Mouse (Mus musculus) forebrain, embryonic 14.5 days (tissue): ENCODE results near the gene Dab2. TPM values are rescaled to one million over a fixed set of nuclear protein-coding genes. Genes with fewer than 3 reads are reported as not detected.
A peak's percentile ranks its signal among the peaks of the same experiment; 100 is the strongest.

ENCODE experiments used
- ATAC-seq: fragments of 200-750 bp; cut with Nextera tagmentation; 2 replicates; pipeline ENCODE4 v1.8.0; 2017; ENCODE audit warnings: mild to moderate bottlenecking, moderate library complexity
- DNase-seq: peaks from one replicate; pipeline ENCODE4 v3.0.0-alpha.2; 2015; ENCODE audit warnings: low spot score
- H3K27ac ChIP-seq: fragments of 300-500 bp; sonication (generic); 2 replicates; pipeline ENCODE4 v1.5.1; 2014; ENCODE audit warnings: low read depth, mild to moderate bottlenecking, control low read depth, low read length, moderate library complexity
- H3K27me3 ChIP-seq: fragments of 300-500 bp; sonication (generic); replicated peaks from 2 replicates; pipeline ENCODE4 v1.6.1; 2014; ENCODE audit warnings: low read length, control low read depth, mixed read lengths; ENCODE audit not compliant: control insufficient read depth, insufficient read depth
- H3K36me3 ChIP-seq: fragments of 300-500 bp; sonication (generic); 2 replicates; pipeline ENCODE4 v1.6.1; 2014; ENCODE audit warnings: low read length, control low read depth; ENCODE audit not compliant: control insufficient read depth, insufficient read depth
- H3K4me1 ChIP-seq: fragments of 300-500 bp; sonication (generic); 2 replicates; pipeline ENCODE4 v1.6.1; 2014; ENCODE audit warnings: antibody characterized with exemption, low read length, control low read depth; ENCODE audit not compliant: control insufficient read depth, insufficient read depth
- H3K4me2 ChIP-seq: fragments of 300-500 bp; sonication (generic); 2 replicates; pipeline ENCODE4 v1.6.1; 2014; ENCODE audit warnings: mild to moderate bottlenecking, control low read depth, low read length
- H3K4me3 ChIP-seq: fragments of 300-500 bp; sonication (generic); 2 replicates; pipeline ENCODE4 v1.5.1; 2014; ENCODE audit warnings: low read depth, low read length, control low read depth
- H3K9ac ChIP-seq: fragments of 300-500 bp; sonication (generic); 2 replicates; pipeline ENCODE4 v1.6.1; 2014; ENCODE audit warnings: mild to moderate bottlenecking, low read length, control low read depth, moderate library complexity
- H3K9me3 ChIP-seq: fragments of 300-500 bp; sonication (generic); replicated peaks from 2 replicates; pipeline ENCODE4 v1.6.1; 2016; ENCODE audit warnings: low read length, control low read depth, mixed read lengths; ENCODE audit not compliant: control insufficient read depth
- WGBS: fragments of 180-500 bp; shearing (Covaris S2); extraction: QIAGEN DNeasy Blood & Tissue Kit; methylation state at CpG from one replicate; pipeline ENCODE4 v1.1.7; 2014; 5-methylcytosine and 5-hydroxymethylcytosine counted together
- polyA plus RNA-seq: library from polyadenylated mRNA; unstranded; fragments of >200 nt; fragmentation: Nextera tagmentation; extraction: Ambion mirVana; gene quantifications from 2 replicates; pipeline ENCODE4 v1.2.1, GENCODE M21; 2014

Gene Dab2
- polyA plus RNA-seq, 1 experiment from 2014 or later, result 16.1 TPM

DNA sequence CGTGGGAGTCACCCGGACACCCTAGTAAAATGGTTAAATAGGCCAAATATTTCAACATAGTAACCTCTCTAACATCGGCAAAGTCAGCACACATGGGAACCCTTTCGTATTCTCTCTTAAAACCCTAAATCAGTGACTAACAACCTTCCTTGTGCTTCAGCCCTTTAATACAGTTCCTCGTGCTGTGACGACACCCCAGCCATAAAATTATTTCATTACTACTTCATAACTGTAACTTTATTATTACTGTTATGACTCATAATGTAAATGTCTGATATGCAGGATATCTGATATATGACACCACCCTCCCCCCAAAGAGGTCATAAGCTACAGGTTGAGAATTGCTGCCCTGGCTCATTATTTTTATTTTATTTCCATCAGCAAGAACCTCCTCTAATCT lies 19.8 kb downstream of the Dab2 start:
- Histone ChIP-seq H3K4me1 (no peaks in the 10 kb centered on the region), H3K9ac (no peak overlapping the region), H3K36me3 (no peaks in the 10 kb centered on the region), H3K4me2 (no peak overlapping the region), H3K4me3 (no peak overlapping the region), H3K9me3 (no peaks in the 10 kb centered on the region), H3K27me3 (no peaks in the 10 kb centered on the region), H3K27ac (no peak overlapping the region)
- no peak for DNase-seq
- WGBS, result 95% methylated on average over 6 of the region's 6 CpGs
- no peak for ATAC-seq

DNA sequence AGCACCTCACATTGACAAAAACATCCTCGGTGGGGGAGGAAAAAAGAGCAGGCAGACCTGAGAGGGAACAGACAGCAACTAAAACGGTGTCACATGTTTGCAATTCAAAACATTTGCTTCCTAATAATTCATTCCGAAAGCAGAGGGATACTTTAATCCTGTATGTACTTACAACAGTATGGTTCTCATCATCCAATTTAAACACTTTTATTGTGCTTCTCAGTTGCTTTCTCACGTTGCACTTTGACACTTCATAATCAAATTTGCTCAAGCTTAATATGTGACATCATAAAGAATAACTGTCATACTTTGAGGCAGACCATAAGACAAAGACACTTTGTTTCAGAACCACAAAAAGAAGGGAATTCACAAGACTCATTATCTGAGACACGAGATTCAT lies 20.9 kb downstream of the Dab2 start:
- Histone ChIP-seq H3K27me3 (no peaks in the 10 kb centered on the region), H3K36me3 (no peaks in the 10 kb centered on the region), H3K4me1 (no peaks in the 10 kb centered on the region), H3K9ac (no peak overlapping the region), H3K27ac (no peak overlapping the region), H3K9me3 (no peaks in the 10 kb centered on the region), H3K4me3 (no peak overlapping the region), H3K4me2 (no peak overlapping the region)
- DNase-seq (no peak), ATAC-seq (no peak)
- 68% methylated on average over 5 of the region's 5 CpGs for WGBS

DNA sequence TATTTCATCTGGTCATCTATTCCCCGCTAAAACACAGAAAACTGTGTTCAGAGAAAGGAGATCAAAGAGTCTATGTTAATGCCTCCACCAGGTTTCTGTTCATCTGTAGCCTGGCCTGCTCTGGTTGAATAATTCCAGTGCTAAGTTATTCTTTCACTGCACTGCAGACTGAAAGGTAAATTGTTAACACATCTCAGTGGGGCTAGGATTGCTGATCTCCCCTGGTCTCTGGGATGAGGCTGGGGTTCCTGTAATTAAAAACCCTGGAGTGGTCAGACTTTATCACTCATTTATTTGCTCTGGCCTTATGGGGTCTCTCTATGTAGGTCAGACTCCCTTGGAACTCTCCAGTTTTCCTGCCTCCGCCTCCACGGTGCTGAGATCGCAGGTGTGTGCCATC lies 21.7 kb downstream of the Dab2 start:
- Histone ChIP-seq H3K27ac (no peak overlapping the region), H3K9me3 (no peaks in the 10 kb centered on the region), H3K4me2 (no peak overlapping the region), H3K27me3 (no peaks in the 10 kb centered on the region), H3K36me3 (no peaks in the 10 kb centered on the region), H3K9ac (no peak overlapping the region), H3K4me1 (no peaks in the 10 kb centered on the region), H3K4me3 (no peak overlapping the region)
- 83% methylated on average over 4 of the region's 4 CpGs for WGBS
- DNase-seq (no peak), ATAC-seq (no peak)

DNA sequence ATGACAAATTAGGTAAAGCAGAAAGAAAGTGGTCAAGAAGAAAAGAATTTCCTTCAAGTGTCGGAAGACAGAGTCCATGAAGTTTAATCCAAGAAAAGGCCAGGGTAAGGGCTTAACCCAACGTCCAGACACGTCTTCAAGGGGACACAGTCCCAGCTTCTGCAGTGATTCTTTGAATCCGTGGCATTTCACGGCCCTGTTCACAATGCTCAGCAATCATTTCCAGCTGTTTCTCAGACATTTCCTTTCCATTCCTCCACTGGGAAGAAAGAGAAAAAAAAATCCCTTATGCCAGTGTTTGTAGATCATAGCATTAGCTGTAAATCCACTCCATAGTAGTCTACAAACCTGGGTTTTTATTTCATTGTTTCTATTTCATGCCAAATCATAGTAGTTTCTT lies 22.7 kb downstream of the Dab2 start:
- no peak overlapping the region for H3K4me3 ChIP-seq
- no peaks in the 10 kb centered on the region for H3K27me3 ChIP-seq
- DNase-seq (no peak), ATAC-seq (no peak)
- no peaks in the 10 kb centered on the region for H3K36me3 ChIP-seq
- no peaks in the 10 kb centered on the region for H3K4me1 ChIP-seq
- no peak overlapping the region for H3K27ac ChIP-seq
- WGBS, result 54% methylated on average over 5 of the region's 5 CpGs
- no peak overlapping the region for H3K9ac ChIP-seq
- no peaks in the 10 kb centered on the region for H3K9me3 ChIP-seq
- H3K4me2 ChIP-seq, result no peak overlapping the region

DNA sequence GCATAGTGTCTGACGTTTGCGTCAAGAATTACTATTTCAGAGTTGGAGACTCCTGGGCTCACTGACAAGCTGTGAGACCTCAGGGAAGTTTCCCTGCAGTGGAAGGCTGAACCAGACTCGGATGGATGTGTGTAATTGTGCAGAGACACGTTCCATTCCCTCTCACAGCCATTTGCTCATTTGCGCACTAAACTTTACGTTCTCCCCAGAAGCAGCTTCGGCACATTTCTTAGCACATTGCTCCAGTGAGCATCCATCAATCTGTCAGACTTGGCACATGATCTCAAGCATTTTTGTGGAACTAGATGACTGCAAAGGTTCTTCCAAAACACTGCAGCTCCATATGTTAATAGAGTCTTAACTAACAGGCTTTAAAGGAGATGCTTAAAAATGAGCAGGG lies 24.0 kb downstream of the Dab2 start:
- peak; percentile 69 for ATAC-seq
- no peaks in the 10 kb centered on the region for H3K36me3 ChIP-seq
- H3K4me2 ChIP-seq, result no peak overlapping the region
- DNase-seq, result peak; percentile 77
- no peak overlapping the region for H3K9ac ChIP-seq
- WGBS, result 68% methylated on average over 7 of the region's 7 CpGs
- H3K9me3 ChIP-seq, result no peaks in the 10 kb centered on the region
- no peak overlapping the region for H3K27ac ChIP-seq
- H3K27me3 ChIP-seq, result no peaks in the 10 kb centered on the region
- no peak overlapping the region for H3K4me3 ChIP-seq
- H3K4me1 ChIP-seq, result no peaks in the 10 kb centered on the region

DNA sequence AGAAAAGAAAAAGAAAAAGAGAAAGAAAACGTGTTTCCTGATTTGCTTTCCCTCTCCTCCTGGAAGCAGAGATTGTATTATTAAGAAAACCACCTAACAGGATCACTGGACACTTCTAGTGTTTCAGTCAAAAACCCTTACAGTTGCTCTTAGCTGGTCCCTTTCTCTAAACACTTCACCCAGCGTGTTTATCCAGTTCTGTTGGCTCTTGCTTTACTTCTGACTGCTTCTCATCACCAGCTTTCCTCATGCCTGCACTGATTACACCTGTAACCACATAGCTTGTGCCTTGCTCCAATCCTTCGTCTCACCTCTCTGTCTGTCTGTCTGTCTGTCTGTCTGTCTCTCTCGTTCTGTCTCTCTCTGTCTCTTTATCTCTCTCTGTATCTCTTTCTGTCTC lies 25.9 kb downstream of the Dab2 start:
- Histone ChIP-seq H3K4me3 (no peak overlapping the region), H3K4me1 (no peaks in the 10 kb centered on the region), H3K27ac (no peak overlapping the region), H3K9me3 (no peaks in the 10 kb centered on the region), H3K36me3 (no peaks in the 10 kb centered on the region), H3K27me3 (no peaks in the 10 kb centered on the region), H3K4me2 (no peak overlapping the region), H3K9ac (no peak overlapping the region)
- ATAC-seq (no peak), DNase-seq (no peak)
- 87% methylated on average over 4 of the region's 4 CpGs for WGBS

DNA sequence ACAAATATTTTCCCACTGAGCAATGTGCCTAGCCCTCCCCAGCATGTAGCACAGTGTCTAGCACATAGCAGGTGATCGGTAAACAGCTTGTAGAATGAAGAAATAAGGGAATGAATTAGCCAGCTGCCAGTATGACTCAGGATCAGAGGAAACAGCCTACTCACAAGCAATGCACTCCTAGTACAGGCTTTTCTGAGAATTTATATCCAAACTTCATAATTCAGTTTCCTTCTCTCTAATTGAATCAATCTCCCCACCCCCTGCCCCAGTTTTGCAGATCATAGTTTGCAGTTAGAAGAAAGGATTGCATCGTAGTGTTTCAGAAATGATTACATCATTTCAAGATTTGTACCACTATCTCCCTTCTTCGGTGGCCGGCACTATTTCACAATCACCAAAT lies 26.4 kb downstream of the Dab2 start:
- 84% methylated on average over 4 of the region's 4 CpGs for WGBS

DNA sequence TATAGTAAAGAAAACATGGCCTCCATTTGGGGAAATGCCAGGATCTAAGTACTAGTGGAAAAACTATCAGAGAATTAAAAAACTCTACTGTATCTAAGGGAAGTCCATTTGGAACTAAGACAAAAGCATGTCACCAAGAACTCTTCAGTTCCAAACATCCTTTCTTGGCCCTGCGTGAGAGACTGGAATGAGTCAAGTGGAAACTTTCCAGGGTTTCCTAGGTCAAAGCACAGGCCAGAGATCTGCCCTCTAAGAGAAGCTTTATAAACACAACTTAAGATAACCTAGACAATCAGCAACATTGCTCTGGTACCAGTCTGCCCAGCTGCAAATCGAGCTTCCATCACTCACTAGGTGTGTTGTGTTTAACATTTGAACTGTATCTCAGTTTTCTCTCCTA lies 31.8 kb downstream of the Dab2 start:
- no peaks in the 10 kb centered on the region for H3K36me3 ChIP-seq
- no peak overlapping the region for H3K4me3 ChIP-seq
- no peak for ATAC-seq
- H3K4me1 ChIP-seq, result no peaks in the 10 kb centered on the region
- no peak overlapping the region for H3K27ac ChIP-seq
- WGBS, result 82% methylated on average over 2 of the region's 2 CpGs
- H3K27me3 ChIP-seq, result no peaks in the 10 kb centered on the region
- no peak overlapping the region for H3K4me2 ChIP-seq
- H3K9ac ChIP-seq, result no peak overlapping the region
- H3K9me3 ChIP-seq, result no peaks in the 10 kb centered on the region
- DNase-seq, result no peak

More for the DNA sequence above, 26.4 kb downstream of the Dab2 start:
- no peaks in the 10 kb centered on the region for H3K9me3 ChIP-seq
- no peaks in the 10 kb centered on the region for H3K4me1 ChIP-seq
- H3K27ac ChIP-seq, result no peak overlapping the region
- no peak overlapping the region for H3K9ac ChIP-seq
- H3K27me3 ChIP-seq, result no peaks in the 10 kb centered on the region
- DNase-seq (no peak), ATAC-seq (no peak)
- H3K4me3 ChIP-seq, result no peak overlapping the region
- no peaks in the 10 kb centered on the region for H3K36me3 ChIP-seq
- H3K4me2 ChIP-seq, result no peak overlapping the region

DNA sequence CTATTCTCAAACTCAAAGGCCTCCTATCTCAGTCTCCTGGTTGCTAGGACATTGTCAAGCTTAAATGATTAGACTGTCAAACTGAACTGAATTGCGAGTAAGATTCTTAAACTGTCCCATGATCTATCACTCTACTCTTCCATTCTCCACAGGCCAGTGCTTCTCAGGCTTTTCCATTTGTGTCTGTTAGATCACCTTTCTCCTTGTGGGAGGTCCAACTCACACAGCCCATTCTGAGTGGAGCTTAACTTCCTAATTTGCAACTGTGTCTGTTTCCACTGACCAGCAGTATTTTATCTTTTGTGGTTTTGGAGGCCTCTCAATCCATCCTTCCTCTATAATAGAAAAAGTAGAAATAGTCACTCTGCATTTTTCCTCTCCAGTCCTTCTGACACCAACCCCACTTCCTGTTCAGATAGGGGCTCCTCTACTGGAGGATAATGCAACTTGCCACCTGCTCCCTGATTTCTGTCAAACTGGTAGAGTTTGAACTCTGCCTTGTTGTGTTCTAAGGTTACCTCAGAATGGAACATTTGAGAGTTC lies 35.1 kb downstream of the Dab2 start:
- WGBS, result 97% methylated on average over 1 of the region's 1 CpGs
- ATAC-seq (no peak), DNase-seq (no peak)

More for the DNA sequence above, 35.1 kb downstream of the Dab2 start:
- Histone ChIP-seq H3K4me2 (no peak overlapping the region), H3K9ac (no peak overlapping the region), H3K36me3 (no peaks in the 10 kb centered on the region), H3K4me1 (no peaks in the 10 kb centered on the region), H3K4me3 (no peak overlapping the region), H3K9me3 (no peaks in the 10 kb centered on the region), H3K27me3 (no peaks in the 10 kb centered on the region), H3K27ac (no peak overlapping the region)
